13 mouse cellular contexts compared by ENCODE assay signal in the genomic region with DNA sequence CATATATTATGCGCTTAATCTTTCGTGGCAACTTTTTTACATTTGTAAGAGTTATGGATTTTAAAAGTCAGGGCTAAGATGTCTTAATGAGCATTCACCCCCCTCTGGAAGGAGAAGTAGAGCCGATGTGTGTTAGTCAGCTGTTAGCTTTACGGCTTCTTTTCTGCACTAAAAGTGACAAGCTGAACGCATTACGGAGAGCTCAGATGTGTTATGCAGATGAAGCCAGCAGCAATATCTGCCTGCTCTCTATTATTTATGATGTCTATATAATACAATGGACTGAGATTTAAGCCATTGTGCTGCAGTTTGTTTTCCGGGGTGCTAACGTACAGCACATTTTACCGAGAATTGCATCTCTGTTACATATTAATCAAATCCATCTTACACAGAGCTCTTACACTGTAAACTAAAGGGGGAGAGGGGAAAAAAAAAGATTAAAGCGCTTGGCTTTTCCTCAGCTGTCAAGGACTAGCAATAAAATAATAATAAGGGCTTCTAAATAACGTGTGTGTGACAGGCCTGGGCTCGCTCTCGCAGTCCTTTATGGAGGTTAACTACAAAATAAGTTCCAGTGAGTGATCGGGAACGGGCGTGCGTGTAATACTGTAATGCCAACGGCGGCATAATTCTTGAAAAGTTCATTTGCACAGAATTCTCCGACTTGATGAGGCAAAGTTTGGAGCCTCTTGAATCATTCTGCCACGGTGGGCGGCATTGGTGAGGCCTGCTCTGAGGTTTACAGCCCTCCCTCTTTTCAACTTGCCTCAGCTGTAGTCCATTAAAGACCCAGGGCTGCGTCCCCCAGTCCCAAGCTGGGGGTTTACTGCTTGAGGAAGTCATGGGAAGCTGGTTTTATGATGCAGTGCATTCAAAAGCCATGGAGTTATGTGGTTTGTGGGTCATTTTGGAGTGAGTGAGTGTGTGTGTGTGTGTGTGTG.
DNase-seq lines count a peak whose midpoint lies in the region; ATAC-seq lines count a peak whose summit lies in the region.
"Had no signal": no experiment of that assay in that cellular context is flagged by ENCODE, and none has a peak within 500 bp of the region (broad histone marks: within the 10 kb centered on the region; RNA-seq: fewer than 3 reads in every experiment).

No protein-coding gene starts in this region.

- no peaks in the 10 kb centered on the region for H3K36me3 ChIP-seq in forebrain, embryonic 14.5 days (ENCODE audit: control insufficient read depth, insufficient read depth, low read length)
- H3K36me3 ChIP-seq in forebrain, embryonic 10.5 days (replicated peaks) = no peaks in the 10 kb centered on the region
- H3K36me3 ChIP-seq in midbrain, embryonic 15.5 days (replicated peaks) = no peaks in the 10 kb centered on the region

- DNase-seq in forebrain, embryonic 14.5 days (ENCODE audit: low spot score) = peak; percentile 55
- DNase-seq in forebrain, embryonic 10.5 days (ENCODE audit: extremely low spot score, low spot score) = no peak
- peak; percentile 20 for DNase-seq in retina, embryonic 14.5 days (ENCODE audit: low spot score)
- DNase-seq in retina, postnatal 1 day = no peak
- DNase-seq in layer of hippocampus, postnatal 25 days (ENCODE audit: extremely low spot score in 1 of 2, low spot score in 1 of 2) = no peak
- DNase-seq in thymus, postnatal 4 days = no peak
- DNase-seq: cerebellum, postnatal 14 days; heart, adult 18-20 months; heart, postnatal 36 days; liver; lung, postnatal 10 days had no signal

- peak overlapping the region; percentile 59; the same call in 1 of the 2 replicates for H3K27ac ChIP-seq in forebrain, embryonic 14.5 days (ENCODE audit: low read depth, low read length)
- H3K27ac ChIP-seq in forebrain, embryonic 10.5 days = no peak overlapping the region
- H3K27ac ChIP-seq in midbrain, embryonic 15.5 days = peak overlapping the region; percentile 32; the same call in 1 of the 2 replicates

- 0 out of 2 replicates have a peak overlapping the region, but pooled peaks have one; percentile 18 for H3K9ac ChIP-seq in forebrain, embryonic 14.5 days (ENCODE audit: low read length)
- no peak overlapping the region for H3K9ac ChIP-seq in midbrain, embryonic 15.5 days

- H3K4me1 ChIP-seq in forebrain, embryonic 14.5 days (ENCODE audit: control insufficient read depth, insufficient read depth, low read length) = peaks cover 37% of the 10 kb centered on the region
- H3K4me1 ChIP-seq in forebrain, embryonic 10.5 days = peaks cover 32% of the 10 kb centered on the region
- peaks cover 41% of the 10 kb centered on the region for H3K4me1 ChIP-seq in midbrain, embryonic 15.5 days

- H3K27me3 ChIP-seq in forebrain, embryonic 14.5 days (replicated peaks; ENCODE audit: control insufficient read depth, insufficient read depth, low read length) = no peaks in the 10 kb centered on the region
- H3K27me3 ChIP-seq in forebrain, embryonic 10.5 days (ENCODE audit: poor library complexity, severe bottlenecking) = peaks cover 100% of the 10 kb centered on the region
- no peaks in the 10 kb centered on the region for H3K27me3 ChIP-seq in midbrain, embryonic 15.5 days (replicated peaks)

- 48% methylated on average over 23 of the region's 23 CpGs for WGBS in forebrain, embryonic 14.5 days
- WGBS in forebrain, embryonic 10.5 days = 88% methylated on average over 23 of the region's 23 CpGs
- 42% methylated on average over 23 of the region's 23 CpGs for WGBS in midbrain, embryonic 15.5 days

- 0 out of 2 replicates have a peak overlapping the region, but pooled peaks have one; percentile 8 for H3K4me2 ChIP-seq in forebrain, embryonic 14.5 days (ENCODE audit: low read length)
- H3K4me2 ChIP-seq in midbrain, embryonic 15.5 days = peak overlapping the region; percentile 6; the same call in 1 of the 2 replicates

- H3K9me3 ChIP-seq in forebrain, embryonic 14.5 days (replicated peaks; ENCODE audit: control insufficient read depth, low read length) = no peaks in the 10 kb centered on the region
- H3K9me3 ChIP-seq in forebrain, embryonic 10.5 days = no peaks in the 10 kb centered on the region
- no peaks in the 10 kb centered on the region for H3K9me3 ChIP-seq in midbrain, embryonic 15.5 days

- no peak overlapping the region for H3K4me3 ChIP-seq in forebrain, embryonic 14.5 days (ENCODE audit: low read depth, low read length)
- H3K4me3 ChIP-seq in forebrain, embryonic 10.5 days = no peak overlapping the region
- H3K4me3 ChIP-seq in midbrain, embryonic 15.5 days = no peak overlapping the region

- ATAC-seq in forebrain, embryonic 14.5 days = no peak
- no peak for ATAC-seq in midbrain, embryonic 15.5 days (replicated peaks)
- no peak for ATAC-seq in cerebellum, adult (ENCODE audit: insufficient number of reproducible peaks, low FRiP score, low TSS enrichment)

Comparison
In these comparisons a context has a peak if more than half of its experiments do, and no peak if none do; other contexts are left out.
1. DNase-seq: peak in forebrain, embryonic 14.5 days (single experiment) and retina, embryonic 14.5 days (single experiment); none in forebrain, embryonic 10.5 days (single experiment), retina, postnatal 1 day (single experiment), layer of hippocampus, postnatal 25 days (0 of 2) and thymus, postnatal 4 days (single experiment).